ENCODE assay signal across 15 mouse cellular contexts in the genomic region with DNA sequence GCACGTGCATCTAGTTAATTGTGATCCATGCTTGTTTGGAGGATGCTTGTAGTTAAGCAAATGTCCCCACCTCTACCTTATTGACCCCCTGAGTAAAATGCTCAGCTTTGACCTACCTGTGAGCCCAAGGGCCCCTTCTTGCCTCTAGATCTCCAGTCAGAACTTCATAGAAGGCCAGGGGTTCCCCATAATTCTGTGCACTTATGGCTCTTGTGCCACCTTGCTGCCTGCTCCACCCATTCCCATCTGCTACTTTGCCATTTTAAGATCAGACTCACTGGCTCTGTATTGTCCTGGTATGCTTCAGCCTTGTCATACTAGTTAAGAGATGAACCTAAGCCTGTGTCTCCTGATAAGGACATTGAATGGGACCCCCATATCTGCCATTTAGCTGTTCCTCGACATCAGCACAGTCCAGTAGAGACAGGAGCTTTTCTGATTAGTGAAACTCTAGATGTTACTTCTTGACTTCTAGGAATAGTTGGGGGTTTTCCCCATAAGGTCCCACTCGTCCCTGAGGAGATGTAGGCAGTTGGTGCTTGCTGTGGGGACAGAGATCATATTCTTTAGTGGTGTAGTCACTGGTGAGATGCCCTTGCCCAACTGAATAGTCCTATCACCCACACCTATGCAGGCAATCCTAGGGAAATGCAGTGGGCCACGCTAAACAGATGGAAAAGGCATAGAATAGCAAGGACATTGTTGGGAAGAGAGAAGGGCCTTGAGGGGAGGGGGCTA.
A peak's percentile ranks its signal among the peaks of the same experiment; 100 is the strongest.
DNase-seq lines count a peak whose midpoint lies in the region; ATAC-seq and TF ChIP-seq lines count a peak whose summit lies in the region.
"Had no signal": no experiment of that assay in that cellular context is flagged by ENCODE, and none has a peak within 500 bp of the region (broad histone marks: within the 10 kb centered on the region; RNA-seq: fewer than 3 reads in every experiment).

No protein-coding gene starts in this region.

- intact Hi-C loops in heart, postnatal 25 days (cut with DNase I) = no loop called here

- no peaks in the 10 kb centered on the region for H3K36me3 ChIP-seq in midbrain, embryonic 11.5 days (ENCODE audit: control insufficient read depth, insufficient read depth, low read length)
- H3K36me3 ChIP-seq in midbrain, embryonic 10.5 days = no peaks in the 10 kb centered on the region
- no peaks in the 10 kb centered on the region for H3K36me3 ChIP-seq in liver, embryonic 14.5 days (replicated peaks; ENCODE audit: control insufficient read depth, insufficient read depth, low read depth)
- no peaks in the 10 kb centered on the region for H3K36me3 ChIP-seq in heart, embryonic 11.5 days (ENCODE audit: control insufficient read depth, insufficient read depth, low read length)
- H3K36me3 ChIP-seq: embryonic facial prominence, embryonic 13.5 days; forebrain, embryonic 12.5 days; hindbrain, embryonic 12.5 days had no signal

- H3K27me3 ChIP-seq in midbrain, embryonic 11.5 days (ENCODE audit: control insufficient read depth, insufficient read depth, low read length) = no peaks in the 10 kb centered on the region
- no peaks in the 10 kb centered on the region for H3K27me3 ChIP-seq in midbrain, embryonic 10.5 days (ENCODE audit: low read depth, poor library complexity, severe bottlenecking)
- H3K27me3 ChIP-seq in liver, embryonic 14.5 days (ENCODE audit: control insufficient read depth, insufficient read depth, low read length) = no peaks in the 10 kb centered on the region
- H3K27me3 ChIP-seq in heart, embryonic 11.5 days (ENCODE audit: control insufficient read depth, insufficient read depth, low read length) = no peaks in the 10 kb centered on the region
- H3K27me3 ChIP-seq: embryonic facial prominence, embryonic 13.5 days; forebrain, embryonic 12.5 days; heart, embryonic 13.5 days; hindbrain, embryonic 12.5 days had no signal

- 84% methylated on average over 4 of the region's 4 CpGs for WGBS in midbrain, embryonic 11.5 days
- WGBS in midbrain, embryonic 10.5 days = 78% methylated on average over 4 of the region's 4 CpGs
- 27% methylated on average over 4 of the region's 4 CpGs for WGBS in liver, embryonic 14.5 days (ENCODE audit: insufficient replicate concordance)
- 65% methylated on average over 4 of the region's 4 CpGs for WGBS in heart, embryonic 11.5 days (ENCODE audit: insufficient replicate concordance)

- no peak overlapping the region for H3K27ac ChIP-seq in midbrain, embryonic 11.5 days (ENCODE audit: low read depth, low read length)
- H3K27ac ChIP-seq in midbrain, embryonic 10.5 days (replicated peaks) = no peak overlapping the region
- H3K27ac ChIP-seq in liver, embryonic 14.5 days = no peak overlapping the region
- no peak overlapping the region for H3K27ac ChIP-seq in heart, embryonic 11.5 days (ENCODE audit: low read depth, low read length)
- H3K27ac ChIP-seq: embryonic facial prominence, embryonic 13.5 days; forebrain, embryonic 12.5 days; heart, embryonic 13.5 days; hindbrain, embryonic 12.5 days had no signal

- H3K9me3 ChIP-seq in midbrain, embryonic 11.5 days (ENCODE audit: control insufficient read depth, low read length) = no peaks in the 10 kb centered on the region
- H3K9me3 ChIP-seq in midbrain, embryonic 10.5 days (replicated peaks) = no peaks in the 10 kb centered on the region
- no peaks in the 10 kb centered on the region for H3K9me3 ChIP-seq in liver, embryonic 14.5 days (ENCODE audit: control insufficient read depth, low read length)
- H3K9me3 ChIP-seq in heart, embryonic 11.5 days (replicated peaks; ENCODE audit: control insufficient read depth, low read length) = no peaks in the 10 kb centered on the region
- H3K9me3 ChIP-seq: embryonic facial prominence, embryonic 13.5 days; forebrain, embryonic 12.5 days; heart, embryonic 13.5 days; hindbrain, embryonic 12.5 days had no signal

- no peak for ATAC-seq in midbrain, embryonic 11.5 days (ENCODE audit: low FRiP score)
- peak; percentile 73; the same call in 1 of the 2 replicates for ATAC-seq in liver, embryonic 14.5 days (ENCODE audit: insufficient read depth)
- no peak for ATAC-seq in heart, embryonic 11.5 days (replicated peaks; ENCODE audit: insufficient number of reproducible peaks, low FRiP score, low TSS enrichment)
- ATAC-seq: inflammation-experienced regulatory T-cells, adult 6 months had no signal

- no peak for TF ChIP-seq CTCF in liver, embryonic 14.5 days (IDR thresholded peaks at IDR 0.05; ENCODE audit: low read depth)

- peak; percentile 77 for DNase-seq in heart, adult 11 months
- DNase-seq in heart, postnatal 25 days (ENCODE audit: low spot score) = no peak
- peak; percentile 39 for DNase-seq in midbrain, embryonic 11.5 days (ENCODE audit: low spot score, missing footprints)
- DNase-seq in midbrain, embryonic 10.5 days (ENCODE audit: low spot score) = no peak
- DNase-seq in liver, embryonic 14.5 days (ENCODE audit: low read depth in 3 of 3, low spot score in 3 of 3) = peak in 1 of 3 experiments; percentile 7
- DNase-seq: adrenal gland, postnatal 10 days; forebrain, postnatal 0 days; gastrocnemius, postnatal 14 days; heart, postnatal 4 days had no signal

- no peak overlapping the region for H3K4me2 ChIP-seq in midbrain, embryonic 11.5 days
- no peak overlapping the region for H3K4me2 ChIP-seq in liver, embryonic 14.5 days (ENCODE audit: low read depth)
- no peak overlapping the region for H3K4me2 ChIP-seq in heart, embryonic 11.5 days
- H3K4me2 ChIP-seq: embryonic facial prominence, embryonic 13.5 days; forebrain, embryonic 12.5 days; heart, embryonic 13.5 days; hindbrain, embryonic 12.5 days had no signal

- H3K9ac ChIP-seq in midbrain, embryonic 11.5 days (ENCODE audit: low read length) = no peak overlapping the region
- no peak overlapping the region for H3K9ac ChIP-seq in liver, embryonic 14.5 days (replicated peaks)
- no peak overlapping the region for H3K9ac ChIP-seq in heart, embryonic 11.5 days (ENCODE audit: low read depth, low read length)
- H3K9ac ChIP-seq: embryonic facial prominence, embryonic 13.5 days; forebrain, embryonic 12.5 days; forebrain, postnatal 0 days; heart, embryonic 13.5 days; hindbrain, embryonic 12.5 days had no signal

- no peak overlapping the region for H3K4me3 ChIP-seq in midbrain, embryonic 11.5 days (ENCODE audit: low read depth, low read length)
- H3K4me3 ChIP-seq in midbrain, embryonic 10.5 days = no peak overlapping the region
- H3K4me3 ChIP-seq in liver, embryonic 14.5 days (ENCODE audit: insufficient read depth in 1 of 2, low read depth in 2 of 2, low read length in 2 of 2) = no peak overlapping the region
- H3K4me3 ChIP-seq in heart, embryonic 11.5 days (ENCODE audit: low read depth, low read length) = no peak overlapping the region
- H3K4me3 ChIP-seq: embryonic facial prominence, embryonic 13.5 days; forebrain, embryonic 12.5 days; heart, embryonic 13.5 days; hindbrain, embryonic 12.5 days had no signal

- TF ChIP-seq EP300 in liver, embryonic 14.5 days (IDR thresholded peaks at IDR 0.05; ENCODE audit: low read depth) = no peak

- no peaks in the 10 kb centered on the region for H3K4me1 ChIP-seq in midbrain, embryonic 11.5 days (ENCODE audit: control insufficient read depth, insufficient read depth, low read length)
- H3K4me1 ChIP-seq in midbrain, embryonic 10.5 days = no peaks in the 10 kb centered on the region
- peaks cover 0 to 12% of the 10 kb centered on the region in 2 experiments; a peak in 2 of 4 replicates for H3K4me1 ChIP-seq in liver, embryonic 14.5 days (replicated peaks; ENCODE audit: control insufficient read depth in 2 of 2, insufficient read depth in 2 of 2, low read length in 1 of 2)
- H3K4me1 ChIP-seq in heart, embryonic 11.5 days (ENCODE audit: control insufficient read depth, insufficient read depth, low read length) = no peaks in the 10 kb centered on the region
- H3K4me1 ChIP-seq: forebrain, embryonic 12.5 days; hindbrain, embryonic 12.5 days had no signal

Comparison
In these comparisons a context has a peak if more than half of its experiments do, and no peak if none do; other contexts are left out.
1. DNase-seq: peak in heart, adult 11 months (single experiment) and midbrain, embryonic 11.5 days (single experiment); none in heart, postnatal 25 days (single experiment) and midbrain, embryonic 10.5 days (single experiment).